Mouse (Mus musculus) kidney, embryonic 15.5 days (tissue): ENCODE data around the gene Akt1s1. TPM values are rescaled to one million over a fixed set of nuclear protein-coding genes. Genes with fewer than 3 reads are reported as not detected.
A peak's percentile ranks its signal among the peaks of the same experiment; 100 is the strongest.
"Not testable (repeated sequence)": the region's sequence is repeated elsewhere in the genome, so short reads cannot be mapped to it uniquely, and the experiment has no call there.

ENCODE experiments used
- ATAC-seq: fragments of 200-750 bp; cut with Nextera tagmentation; replicated peaks from 2 replicates; pipeline ENCODE4 v1.8.0; 2017; ENCODE audit warnings: moderate TSS enrichment; ENCODE audit not compliant: low FRiP score
- H3K27ac ChIP-seq: fragments of 300-500 bp; sonication (generic); 2 replicates; pipeline ENCODE4 v1.5.1; 2015; ENCODE audit warnings: mild to moderate bottlenecking, inconsistent platforms
- H3K27me3 ChIP-seq: fragments of 300-500 bp; sonication (generic); 2 replicates; pipeline ENCODE4 v1.6.1; 2015; ENCODE audit warnings: inconsistent platforms
- H3K36me3 ChIP-seq: fragments of 300-500 bp; sonication (generic); 2 replicates; pipeline ENCODE4 v1.6.1; 2015; ENCODE audit warnings: inconsistent platforms
- H3K4me1 ChIP-seq: fragments of 300-500 bp; sonication (generic); 2 replicates; pipeline ENCODE4 v1.6.1; 2015; ENCODE audit warnings: inconsistent platforms
- H3K4me2 ChIP-seq: fragments of 300-500 bp; sonication (generic); 2 replicates; pipeline ENCODE4 v1.6.1; 2015; ENCODE audit warnings: moderate library complexity, mild to moderate bottlenecking, inconsistent platforms
- H3K4me3 ChIP-seq: fragments of 300-500 bp; sonication (generic); replicated peaks from 2 replicates; pipeline ENCODE4 v1.5.1; 2015; ENCODE audit warnings: mild to moderate bottlenecking, inconsistent platforms
- H3K9ac ChIP-seq: fragments of 300-500 bp; sonication (generic); 2 replicates; pipeline ENCODE4 v1.6.1; 2015; ENCODE audit warnings: mild to moderate bottlenecking, inconsistent platforms
- H3K9me3 ChIP-seq: fragments of 300-500 bp; sonication (generic); replicated peaks from 2 replicates; pipeline ENCODE4 v1.6.1; 2016; ENCODE audit warnings: inconsistent platforms
- WGBS: fragments of 180-500 bp; shearing (Covaris S2); methylation state at CpG from one replicate; pipeline ENCODE4 v1.1.7; 2015; ENCODE audit warnings: mixed read lengths; 5-methylcytosine and 5-hydroxymethylcytosine counted together
- polyA plus RNA-seq: library from polyadenylated mRNA; unstranded; fragments of >200 nt; fragmentation: Nextera tagmentation; extraction: Ambion mirVana; gene quantifications from 2 replicates; pipeline ENCODE4 v1.2.1, GENCODE M21; 2015

Gene Akt1s1
- polyA plus RNA-seq, 1 experiment from 2014 or later: 118 TPM

DNA sequence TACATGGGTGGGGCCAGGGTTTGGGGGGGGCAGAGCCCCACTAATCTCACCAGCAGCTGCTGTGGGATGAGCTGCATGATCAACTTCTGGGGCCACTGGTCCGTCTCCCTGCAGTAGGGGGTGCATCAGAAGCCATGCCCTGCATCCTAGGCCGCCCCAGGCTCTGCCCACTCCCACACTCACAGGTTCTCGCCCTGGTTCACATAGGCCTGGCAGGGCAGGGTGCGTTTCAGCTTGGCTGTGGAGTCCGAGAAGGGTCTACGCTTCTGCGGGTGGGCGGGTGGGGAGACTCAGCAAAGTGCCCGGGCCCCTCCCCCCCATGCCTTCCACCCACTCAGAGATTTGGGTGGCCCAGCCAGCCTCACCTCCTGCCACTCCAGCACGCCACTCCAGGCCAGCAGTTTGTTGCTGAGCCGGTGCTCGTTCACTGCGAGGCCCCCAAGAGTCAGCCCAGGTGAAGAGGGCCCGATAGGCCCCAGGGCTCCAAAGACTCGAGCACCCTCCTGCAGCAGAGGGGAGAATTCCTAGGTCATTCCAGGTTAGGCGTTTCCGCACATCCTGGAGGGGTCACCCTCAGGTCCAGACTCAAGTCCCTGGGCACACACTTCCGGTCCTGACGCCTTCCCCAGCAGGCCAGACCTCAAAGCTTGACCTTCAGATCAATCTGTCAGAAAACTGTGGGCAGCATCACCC, 18.4 kb downstream of the Akt1s1 start:
- WGBS: 30% methylated on average over 19 of the region's 19 CpGs
- Histone ChIP-seq H3K4me1 (peaks cover 50% of the 10 kb centered on the region), H3K9me3 (no peaks in the 10 kb centered on the region), H3K36me3 (peaks cover 45% of the 10 kb centered on the region), H3K4me3 (peak overlapping the region; percentile 95), H3K27me3 (no peaks in the 10 kb centered on the region), H3K9ac (peak overlapping the region; percentile 99), H3K4me2 (peak overlapping the region; percentile 76), H3K27ac (peak overlapping the region; percentile 100)
- ATAC-seq: no peak

DNA sequence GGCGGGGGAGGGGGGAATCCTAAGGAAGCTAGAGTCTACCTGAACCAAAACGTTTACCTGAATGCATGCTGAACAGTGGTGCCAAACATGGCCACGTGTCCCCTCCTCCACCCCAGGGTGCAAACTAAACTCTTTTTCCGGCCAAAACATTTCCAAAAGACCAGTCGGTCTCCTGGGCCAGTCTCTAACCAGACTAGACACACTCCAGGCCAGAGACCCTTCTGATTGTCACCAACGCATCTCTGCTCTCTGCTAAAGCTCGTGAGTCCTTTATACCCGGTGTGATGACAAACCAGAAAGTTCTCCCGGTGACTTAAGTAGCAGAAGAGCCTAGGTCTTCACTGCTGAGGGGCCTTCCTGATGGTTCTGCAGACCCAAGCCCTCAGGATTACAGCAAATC, 19.0 kb downstream of the Akt1s1 start:
- 23% methylated on average over 9 of the region's 9 CpGs for WGBS
- Histone ChIP-seq H3K27me3 (no peaks in the 10 kb centered on the region), H3K9me3 (no peaks in the 10 kb centered on the region), H3K9ac (peak overlapping the region; percentile 99), H3K36me3 (peaks cover 39% of the 10 kb centered on the region), H3K4me2 (peak overlapping the region; percentile 76), H3K27ac (peak overlapping the region; percentile 100), H3K4me1 (peaks cover 53% of the 10 kb centered on the region), H3K4me3 (peak overlapping the region; percentile 95)
- ATAC-seq: no peak

DNA sequence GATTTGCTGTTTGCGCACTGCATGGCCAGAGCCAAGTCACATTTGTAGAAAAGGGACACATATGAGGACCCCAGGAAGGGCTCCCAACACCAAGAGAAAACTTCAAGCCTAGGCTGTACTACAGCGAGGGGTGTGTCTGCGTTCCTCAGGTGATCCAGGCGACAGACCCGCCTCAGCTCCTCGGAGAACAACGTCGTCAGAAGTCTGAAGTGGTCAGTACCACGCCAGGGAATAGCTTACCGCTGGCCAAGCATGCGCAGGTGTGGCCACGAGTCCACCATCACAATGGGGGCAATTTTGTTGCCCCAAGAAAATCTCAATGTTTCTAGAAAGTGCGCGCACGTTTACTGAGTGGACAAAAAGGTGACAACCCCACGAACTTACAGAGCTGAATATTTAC, 19.7 kb downstream of the Akt1s1 start:
- peaks cover 32% of the 10 kb centered on the region for H3K36me3 ChIP-seq

DNA sequence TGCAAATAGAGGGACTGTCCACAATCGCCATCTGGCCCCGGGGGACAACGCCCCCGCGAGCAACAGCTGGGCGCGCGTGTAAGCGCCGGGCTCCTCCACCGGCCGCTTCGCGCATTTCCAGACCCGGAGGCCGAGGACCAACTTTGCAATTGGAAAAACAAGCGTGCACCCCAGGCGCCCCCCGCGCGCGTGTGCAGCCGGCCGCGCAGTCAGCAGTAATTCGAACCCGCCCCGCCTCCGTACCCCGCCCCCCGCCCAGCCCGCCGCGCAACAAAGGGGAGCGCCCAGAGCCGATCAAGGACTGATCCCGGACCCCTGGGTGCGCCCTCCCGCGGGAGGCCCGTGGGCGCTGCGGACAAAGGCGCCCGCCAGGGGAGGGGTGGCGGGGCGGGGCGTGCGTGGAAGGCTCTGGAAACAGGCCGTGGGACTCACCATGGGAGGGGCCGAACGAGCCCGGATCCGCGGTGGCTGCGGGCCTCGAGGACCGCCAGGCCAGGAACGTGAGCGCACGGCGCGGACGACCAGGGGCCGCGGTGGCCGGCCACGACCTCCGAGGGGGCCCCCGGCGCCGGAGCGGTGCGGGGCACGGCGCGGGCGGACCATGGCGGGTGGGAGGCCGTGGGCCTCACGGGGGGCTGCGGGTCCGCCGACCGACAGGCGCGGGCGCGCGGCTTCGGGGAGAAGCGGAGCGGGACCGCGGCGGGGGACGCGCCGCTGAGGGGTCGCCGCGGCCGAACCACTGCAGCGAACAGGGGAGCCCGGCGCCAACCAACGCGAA, 20.3 kb downstream of the Akt1s1 start:
- WGBS: 0% methylated on average over 102 of the region's 108 CpGs
- H3K9ac ChIP-seq: peak overlapping the region; percentile 99
- no peaks in the 10 kb centered on the region for H3K9me3 ChIP-seq
- H3K4me3 ChIP-seq: peak overlapping the region; percentile 95
- H3K4me2 ChIP-seq: peak overlapping the region; percentile 76
- H3K36me3 ChIP-seq: peaks cover 25% of the 10 kb centered on the region
- no peaks in the 10 kb centered on the region for H3K27me3 ChIP-seq
- peak; percentile 68 for ATAC-seq
- H3K27ac ChIP-seq: peak overlapping the region; percentile 100
- H3K4me1 ChIP-seq: peaks cover 62% of the 10 kb centered on the region

More for the DNA sequence above, 19.7 kb downstream of the Akt1s1 start:
- 6% methylated on average over 16 of the region's 16 CpGs for WGBS
- H3K27me3 ChIP-seq: no peaks in the 10 kb centered on the region
- H3K4me1 ChIP-seq: peaks cover 59% of the 10 kb centered on the region
- H3K9me3 ChIP-seq: no peaks in the 10 kb centered on the region
- peak overlapping the region; percentile 95 for H3K4me3 ChIP-seq
- H3K4me2 ChIP-seq: peak overlapping the region; percentile 76
- H3K27ac ChIP-seq: peak overlapping the region; percentile 100
- ATAC-seq: no peak
- peak overlapping the region; percentile 99 for H3K9ac ChIP-seq

DNA sequence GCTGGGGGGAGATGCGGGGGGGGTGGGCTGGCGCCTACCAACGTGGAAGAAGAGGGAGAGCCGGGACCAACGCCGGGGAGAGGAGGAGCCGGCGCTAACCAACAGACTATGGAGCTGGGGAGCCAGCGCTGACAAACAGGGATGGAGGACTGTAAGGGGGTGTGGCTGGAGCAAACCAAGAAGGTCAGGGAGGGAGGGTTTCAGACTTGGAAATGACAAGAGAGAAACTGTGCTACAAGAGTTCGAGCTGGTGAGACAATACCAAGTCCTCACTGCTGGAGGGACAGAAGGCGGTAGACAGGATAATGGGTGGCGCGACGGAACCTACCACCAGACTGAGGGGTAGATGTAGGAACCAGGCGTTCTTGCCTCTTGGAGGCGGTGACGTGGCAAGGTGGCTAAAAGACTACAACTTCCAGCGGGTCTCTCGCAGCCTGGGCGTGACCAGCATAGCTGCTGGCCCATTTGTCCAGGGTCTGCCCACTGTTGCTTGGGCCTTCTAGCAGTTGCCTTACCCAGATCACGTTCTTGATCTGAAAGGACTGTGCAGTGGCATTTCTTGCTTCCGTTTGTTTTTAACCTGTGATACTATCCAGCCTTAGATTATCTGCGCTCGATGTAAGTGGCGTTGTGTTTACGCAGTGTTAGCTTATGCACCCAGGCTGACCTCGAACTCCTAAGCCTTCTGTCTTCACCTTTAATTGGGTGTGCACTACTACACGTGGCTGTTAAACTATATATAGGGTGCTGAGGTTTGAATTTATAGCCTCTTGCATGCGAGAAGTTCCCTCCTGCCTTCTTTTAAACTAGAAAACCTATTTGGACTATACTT, 21.1 kb downstream of the Akt1s1 start, which contains the start of gene Ptov1:
Ptov1 (minus strand) TSS at position 92 of the 832 bp plus-strand sequence.
- ATAC-seq: peak; percentile 93
- Histone ChIP-seq H3K4me2 (peak within 1 kb of the TSS; percentile 76), H3K4me3 (peak within 1 kb of the TSS; percentile 95), H3K9ac (peak within 1 kb of the TSS; percentile 99), H3K27me3 (no peaks in the 10 kb centered on the region), H3K9me3 (no peaks in the 10 kb centered on the region), H3K27ac (peak within 1 kb of the TSS; percentile 100), H3K4me1 (peaks cover 56% of the 10 kb centered on the region), H3K36me3 (peaks cover 17% of the 10 kb centered on the region)
- 4% methylated on average over 28 of the region's 29 CpGs for WGBS

DNA sequence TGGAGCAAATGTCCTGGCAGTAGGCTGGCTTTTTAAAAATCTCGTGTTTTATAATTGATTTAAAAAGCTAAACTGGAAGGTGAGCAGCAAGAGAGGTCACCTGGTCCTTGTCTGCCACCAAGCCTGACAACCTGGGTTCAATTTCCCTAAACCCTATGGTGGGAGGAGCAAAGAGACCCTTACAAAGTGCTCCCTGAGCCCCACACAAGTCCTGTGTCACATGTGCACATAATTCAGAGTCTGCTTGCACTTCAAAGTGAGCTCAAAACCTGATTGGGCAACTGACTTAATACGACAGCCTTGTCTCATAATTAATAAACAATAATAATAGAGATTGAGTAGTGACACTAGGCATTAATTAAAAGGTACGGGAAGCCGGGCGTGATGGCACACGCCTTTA, 21.8 kb downstream of the Akt1s1 start:
- WGBS: 82% methylated on average over 6 of the region's 6 CpGs
- H3K9ac ChIP-seq: 0 out of 2 replicates have a peak overlapping the region, but pooled peaks have one; percentile 32

DNA sequence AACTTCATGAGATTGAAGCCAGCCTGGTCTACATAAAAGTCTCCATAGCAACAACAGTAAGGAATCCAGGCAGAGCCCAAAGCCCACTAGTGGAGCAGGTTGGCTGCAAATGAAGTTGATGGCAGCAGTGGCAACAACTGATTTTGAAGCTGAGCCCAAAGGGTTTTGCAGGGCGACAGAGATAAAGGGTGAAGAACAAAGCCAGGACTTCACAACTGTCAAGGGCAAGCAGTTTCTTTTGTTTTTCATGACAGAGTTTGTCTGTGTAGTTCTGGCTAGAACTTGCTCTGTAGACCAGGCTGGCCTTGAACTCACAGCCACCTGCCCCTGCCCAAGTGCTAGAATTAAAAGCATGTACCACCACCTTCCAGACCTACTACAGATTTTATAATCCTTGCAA, 22.4 kb downstream of the Akt1s1 start:
- Histone ChIP-seq H3K4me1 (peaks cover 44% of the 10 kb centered on the region), H3K9ac (no peak overlapping the region), H3K9me3 (no peaks in the 10 kb centered on the region), H3K4me3 (no peak overlapping the region), H3K27ac (0 out of 2 replicates have a peak overlapping the region, but pooled peaks have one; percentile 14), H3K27me3 (no peaks in the 10 kb centered on the region), H3K36me3 (peaks cover 12% of the 10 kb centered on the region), H3K4me2 (no peak overlapping the region)
- 78% methylated on average over 1 of the region's 1 CpGs for WGBS
- no peak for ATAC-seq

More for the DNA sequence above, 21.8 kb downstream of the Akt1s1 start:
- Histone ChIP-seq H3K27ac (peak overlapping the region; percentile 100), H3K9me3 (no peaks in the 10 kb centered on the region), H3K36me3 (peaks cover 12% of the 10 kb centered on the region), H3K27me3 (no peaks in the 10 kb centered on the region), H3K4me1 (peaks cover 49% of the 10 kb centered on the region), H3K4me3 (peak overlapping the region; percentile 95), H3K4me2 (peak overlapping the region; percentile 76)
- no peak for ATAC-seq

DNA sequence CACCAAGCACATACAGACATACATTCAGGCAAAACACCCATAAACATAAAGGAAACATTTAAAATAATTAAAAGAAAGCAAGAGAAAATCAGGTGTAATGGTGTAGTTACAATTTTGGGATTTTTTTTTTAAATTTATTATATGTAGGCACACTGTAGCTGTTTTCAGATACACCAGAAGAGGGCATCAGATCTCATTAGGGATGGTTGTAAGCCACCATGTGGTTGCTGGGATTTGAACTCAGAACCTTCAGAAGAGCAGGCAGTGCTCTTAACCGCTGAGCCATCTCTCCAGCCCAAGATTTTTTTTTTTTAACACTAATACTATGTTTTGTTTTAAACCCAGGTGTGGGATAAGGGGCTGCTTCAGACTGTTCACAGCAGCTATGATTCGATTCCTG, 23.0 kb downstream of the Akt1s1 start:
- not testable (repeated sequence) for H3K4me2 ChIP-seq, ATAC-seq, H3K27me3 ChIP-seq, H3K4me3 ChIP-seq, H3K27ac ChIP-seq, H3K9me3 ChIP-seq, H3K9ac ChIP-seq
- Histone ChIP-seq H3K4me1 (peaks cover 38% of the 10 kb centered on the region), H3K36me3 (peaks cover 13% of the 10 kb centered on the region)
- 91% methylated on average over 2 of the region's 2 CpGs for WGBS

DNA sequence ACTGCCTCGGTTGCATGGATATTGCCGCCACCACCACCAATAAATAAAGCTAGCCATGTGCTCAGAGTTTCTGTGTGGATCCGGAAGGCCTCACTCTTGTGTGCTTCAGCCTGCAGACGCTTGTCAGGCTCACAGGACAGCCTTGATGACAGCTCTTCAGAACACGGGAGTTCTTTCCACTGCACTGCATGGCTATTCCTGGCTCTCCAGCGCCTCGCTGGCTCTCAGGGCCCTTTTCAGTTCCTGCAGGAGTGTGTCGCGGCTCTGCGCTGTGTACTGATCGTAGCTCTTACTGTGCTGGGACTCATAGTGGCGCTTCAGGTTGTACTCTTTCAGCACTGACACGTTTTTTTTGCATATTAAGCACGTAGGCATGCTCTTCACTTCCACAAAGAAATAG, 29.0 kb downstream of the Akt1s1 start:
- WGBS: 86% methylated on average over 14 of the region's 14 CpGs
- Histone ChIP-seq H3K9me3 (no peaks in the 10 kb centered on the region), H3K9ac (no peak overlapping the region), H3K4me3 (no peak overlapping the region), H3K4me2 (no peak overlapping the region), H3K36me3 (peaks cover 73% of the 10 kb centered on the region), H3K27ac (no peak overlapping the region), H3K4me1 (peaks cover 9% of the 10 kb centered on the region; the same call in 1 of the 2 replicates), H3K27me3 (no peaks in the 10 kb centered on the region)
- no peak for ATAC-seq

DNA sequence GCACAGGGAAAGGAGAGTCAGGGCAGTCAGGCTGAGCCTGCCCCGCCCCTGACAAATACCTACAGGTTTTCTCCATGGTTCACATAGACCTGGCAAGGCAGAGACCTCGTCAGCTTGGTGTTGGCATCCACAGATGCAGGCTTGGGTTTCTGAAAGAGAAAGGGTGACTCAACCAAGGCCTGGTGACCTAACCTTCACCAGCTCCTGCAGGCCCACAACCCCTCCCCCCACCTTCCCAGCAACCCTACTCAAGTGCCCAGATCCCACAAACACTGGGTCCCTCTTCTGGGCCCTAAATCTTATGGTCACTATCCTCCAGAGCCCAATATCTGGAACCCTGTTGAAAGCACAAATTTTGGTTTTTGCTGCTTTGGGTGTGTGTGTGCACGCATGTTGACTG, 34.2 kb downstream of the Akt1s1 start:
- ATAC-seq: no peak
- H3K4me1 ChIP-seq: peaks cover 17% of the 10 kb centered on the region; the same call in 1 of the 2 replicates
- 88% methylated on average over 3 of the region's 3 CpGs for WGBS
- H3K4me2 ChIP-seq: no peak overlapping the region
- no peaks in the 10 kb centered on the region for H3K27me3 ChIP-seq
- no peak overlapping the region for H3K4me3 ChIP-seq
- peaks cover 95% of the 10 kb centered on the region for H3K36me3 ChIP-seq
- no peak overlapping the region for H3K9ac ChIP-seq
- H3K27ac ChIP-seq: no peak overlapping the region
- H3K9me3 ChIP-seq: no peaks in the 10 kb centered on the region

DNA sequence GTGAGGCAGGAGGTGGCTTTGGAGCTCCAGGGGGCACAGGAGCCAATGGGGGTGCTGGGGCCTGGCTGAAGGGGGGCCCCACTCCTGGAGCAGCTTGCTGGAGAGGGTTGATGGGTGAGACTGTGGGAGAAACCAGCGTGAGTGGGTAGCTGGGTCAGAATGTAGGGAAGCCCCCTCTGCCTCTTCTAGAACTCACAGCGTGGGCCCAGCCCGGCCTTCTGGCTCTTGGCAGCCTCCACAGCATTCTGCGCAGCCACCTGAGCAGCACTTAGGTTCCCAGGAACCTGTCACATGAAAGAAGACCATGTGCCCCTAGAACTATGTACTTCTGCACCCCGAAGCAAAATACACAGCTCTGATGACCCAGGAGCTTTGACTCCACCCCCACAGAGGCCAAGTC, 35.8 kb downstream of the Akt1s1 start:
- H3K4me3 ChIP-seq: no peak overlapping the region
- H3K27ac ChIP-seq: no peak overlapping the region
- WGBS: 90% methylated on average over 5 of the region's 5 CpGs
- H3K9ac ChIP-seq: no peak overlapping the region
- H3K9me3 ChIP-seq: no peaks in the 10 kb centered on the region
- peaks cover 23% of the 10 kb centered on the region; the same call in 1 of the 2 replicates for H3K4me1 ChIP-seq
- H3K4me2 ChIP-seq: no peak overlapping the region
- peaks cover 95% of the 10 kb centered on the region for H3K36me3 ChIP-seq
- ATAC-seq: no peak
- no peaks in the 10 kb centered on the region for H3K27me3 ChIP-seq
